8 mouse cellular contexts compared by ENCODE assay signal in the genomic region with DNA sequence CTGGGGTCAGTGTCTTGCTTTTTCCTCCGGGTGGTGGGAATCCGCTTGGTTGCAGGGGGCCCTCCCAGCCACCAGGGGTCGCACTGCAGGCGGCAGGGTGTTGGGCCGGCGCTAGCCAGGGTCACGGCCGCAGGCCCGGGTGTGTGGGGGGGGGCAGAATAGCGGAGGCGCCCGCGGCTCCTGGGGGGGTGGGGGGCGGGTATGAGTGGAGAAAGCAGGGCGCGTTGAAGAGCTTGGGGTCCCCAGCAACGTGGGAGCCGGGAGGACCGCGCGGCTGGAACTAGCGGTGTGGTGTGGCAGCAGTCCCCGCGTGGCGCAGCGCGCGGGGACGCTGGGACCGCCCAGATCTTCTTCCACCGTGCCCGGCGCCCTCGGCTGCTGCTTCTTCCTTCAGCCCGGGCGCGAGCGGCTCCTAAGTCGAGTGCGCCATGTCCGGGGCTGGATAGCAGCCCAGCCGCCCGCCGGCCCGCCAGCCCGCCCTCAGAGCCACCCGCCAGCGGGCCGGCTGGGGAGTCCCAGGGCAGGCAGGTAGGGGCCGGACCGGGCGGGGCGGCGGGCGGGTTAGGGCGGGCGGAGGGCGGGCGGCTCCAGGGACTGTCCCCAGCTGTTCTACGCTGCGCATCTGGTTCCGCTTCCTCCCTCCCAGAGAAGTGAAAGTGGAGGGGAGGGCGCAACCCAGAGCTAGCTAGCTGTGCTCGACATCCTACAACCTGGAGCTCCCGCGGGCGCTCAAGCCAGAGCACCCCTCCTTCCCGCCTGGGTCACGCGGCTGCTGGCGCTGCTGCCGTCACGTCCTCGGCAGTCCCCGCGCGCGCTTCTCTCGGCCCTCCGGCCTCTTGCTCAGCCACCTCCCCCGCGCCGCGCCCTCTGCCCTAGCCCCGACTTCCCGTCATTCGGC. TPM values are rescaled to one million over a fixed set of nuclear protein-coding genes. Genes with fewer than 3 reads are reported as not detected.
DNase-seq lines count a peak whose midpoint lies in the region; ATAC-seq lines count a peak whose summit lies in the region.

A gene (plus strand): TSS at position 152 of the 898 bp plus-strand sequence.

- H3K27me3 ChIP-seq in intestine, embryonic 14.5 days (replicated peaks; ENCODE audit: control insufficient read depth, insufficient read depth, low read length) = no peaks in the 10 kb centered on the region

- WGBS in intestine, embryonic 14.5 days = under 1% methylated on average over 71 of the region's 87 CpGs

- peak within 1 kb of the TSS; percentile 86 for H3K9ac ChIP-seq in intestine, embryonic 14.5 days (ENCODE audit: low read length)

- intact Hi-C loops in gastrocnemius, postnatal 36 days (cut with DNase I) = loop anchor here (2.0 to 5.0 kb wide), 2 partner anchors 44 to 107 kb away; no protein-coding TSS in a partner anchor
- intact Hi-C loops in left cerebral cortex, postnatal 14 days (cut with DNase I) = loop anchor here (5.0 kb wide), 1 partner anchor 107 kb away; no protein-coding TSS in a partner anchor

- H3K4me3 ChIP-seq in intestine, embryonic 14.5 days (ENCODE audit: low read depth, low read length) = peak within 1 kb of the TSS; percentile 78

- H3K9me3 ChIP-seq in intestine, embryonic 14.5 days (ENCODE audit: control insufficient read depth, low read length) = no peaks in the 10 kb centered on the region

- ATAC-seq in intestine, embryonic 14.5 days (replicated peaks; ENCODE audit: low FRiP score, low TSS enrichment, low read depth) = peak; percentile 92
- ATAC-seq in megakaryocyte-erythroid progenitor cell, adult 5-6 weeks (replicated peaks; ENCODE audit: low FRiP score, low TSS enrichment, poor library complexity, severe bottlenecking) = peak; percentile 77

- peak; percentile 95 for DNase-seq in adrenal gland, adult 2 months
- DNase-seq in embryo, embryonic 11.5 days (ENCODE audit: low read depth, low spot score) = peak; percentile 74
- peak; percentile 88 to 93 for DNase-seq in gastrocnemius, postnatal 36 days
- DNase-seq in intestine, embryonic 14.5 days (ENCODE audit: low spot score) = peak; percentile 96
- DNase-seq in left cerebral cortex, postnatal 14 days (ENCODE audit: low spot score in 2 of 2) = peak; percentile 83 to 87
- peak; percentile 85 for DNase-seq in right cerebral cortex, postnatal 14 days
- peak; percentile 93 for DNase-seq in urinary bladder, postnatal 25 days (ENCODE audit: low spot score)

- peaks cover 10% of the 10 kb centered on the region for H3K4me1 ChIP-seq in intestine, embryonic 14.5 days (replicated peaks; ENCODE audit: control insufficient read depth, insufficient read depth, low read length)

- H3K27ac ChIP-seq in intestine, embryonic 14.5 days (ENCODE audit: low read depth) = peak within 1 kb of the TSS; percentile 97

- peaks cover 46% of the 10 kb centered on the region for H3K36me3 ChIP-seq in intestine, embryonic 14.5 days (ENCODE audit: control insufficient read depth, insufficient read depth, low read length)

- H3K4me2 ChIP-seq in intestine, embryonic 14.5 days (ENCODE audit: low read length) = peak within 1 kb of the TSS; percentile 79

RNA-seq across cellular contexts. Expression of the gene that starts here (rescaled TPM):
- total RNA-seq in adrenal gland, adult 2 months (2021) = 1 to 10 TPM; 7.8 to 7.9 TPM
- 27.9 and 28.6 TPM in 2 replicates for polyA plus RNA-seq in adrenal gland, adult 2 months (2012; rRNA removed)
- total RNA-seq in gastrocnemius, postnatal 36 days (2021) = 10 to 100 TPM; 78.4 to 81.8 TPM
- 3.6 and 4.9 TPM in 2 replicates for polyA plus RNA-seq in intestine, embryonic 14.5 days (2014; fragmentation: Nextera tagmentation; extraction: Ambion mirVana)
- total RNA-seq in left cerebral cortex, postnatal 14 days (2021) = 10 to 100 TPM; 28.2 to 29.4 TPM
- 32.4 and 33.3 TPM in 2 replicates for total RNA-seq in megakaryocyte-erythroid progenitor cell, adult 5-6 weeks (2014; fragmentation: Nextera tagmentation)
- 7.0 and 21.5 TPM in 2 replicates for total RNA-seq in megakaryocyte-erythroid progenitor cell, adult 5-6 weeks (2017)

Comparison
In these comparisons a context has a peak if more than half of its experiments do, and no peak if none do; other contexts are left out.
1. Peak in every context shown above with its lines: DNase-seq, ATAC-seq, H3K4me3 ChIP-seq and H3K27ac ChIP-seq.